Mouse (Mus musculus) midbrain, embryonic 14.5 days (tissue): ENCODE results near the gene Gtpbp8. TPM values are rescaled to one million over a fixed set of nuclear protein-coding genes. Genes with fewer than 3 reads are reported as not detected.

ENCODE experiments used
- ATAC-seq: fragments of 200-750 bp; cut with Nextera tagmentation; 2 replicates; pipeline ENCODE4 v1.8.0; 2017; ENCODE audit warnings: moderate number of reproducible peaks, moderate library complexity; ENCODE audit not compliant: low FRiP score, low TSS enrichment
- DNase-seq: peaks from one replicate; pipeline ENCODE4 v3.0.0-alpha.2; 2015
- H3K27ac ChIP-seq: fragments of 300-500 bp; sonication (generic); replicated peaks from 2 replicates; pipeline ENCODE4 v1.5.1; 2014; ENCODE audit warnings: mild to moderate bottlenecking, low read depth, low read length, moderate library complexity
- H3K27me3 ChIP-seq: fragments of 300-500 bp; sonication (generic); 2 replicates; pipeline ENCODE4 v1.6.1; 2014; ENCODE audit warnings: low read length, control low read depth, mixed read lengths; ENCODE audit not compliant: control insufficient read depth, insufficient read depth
- H3K36me3 ChIP-seq: fragments of 300-500 bp; sonication (generic); 2 replicates; pipeline ENCODE4 v1.6.1; 2014; ENCODE audit warnings: low read length, control low read depth; ENCODE audit not compliant: control insufficient read depth, insufficient read depth
- H3K4me1 ChIP-seq: fragments of 300-500 bp; sonication (generic); 2 replicates; pipeline ENCODE4 v1.6.1; 2014; ENCODE audit warnings: mild to moderate bottlenecking, antibody characterized with exemption, low read length, control low read depth; ENCODE audit not compliant: control insufficient read depth, insufficient read depth
- H3K4me2 ChIP-seq: fragments of 300-500 bp; sonication (generic); 2 replicates; pipeline ENCODE4 v1.6.1; 2014; ENCODE audit warnings: mild to moderate bottlenecking, low read length, moderate library complexity
- H3K4me3 ChIP-seq: fragments of 300-500 bp; sonication (generic); replicated peaks from 2 replicates; pipeline ENCODE4 v1.5.1; 2014; ENCODE audit warnings: low read depth, low read length
- H3K9ac ChIP-seq: fragments of 300-500 bp; sonication (generic); replicated peaks from 2 replicates; pipeline ENCODE4 v1.6.1; 2014; ENCODE audit warnings: mild to moderate bottlenecking, low read length, moderate library complexity
- H3K9me3 ChIP-seq: fragments of 300-500 bp; sonication (generic); 2 replicates; pipeline ENCODE4 v1.6.1; 2016; ENCODE audit warnings: low read length, control low read depth, mixed read lengths; ENCODE audit not compliant: control insufficient read depth
- WGBS: fragments of 180-500 bp; shearing (Covaris S2); extraction: QIAGEN DNeasy Blood & Tissue Kit; methylation state at CpG from one replicate; pipeline ENCODE4 v1.1.7; 2014; 5-methylcytosine and 5-hydroxymethylcytosine counted together
- polyA plus RNA-seq: library from polyadenylated mRNA; unstranded; fragments of >200 nt; fragmentation: Nextera tagmentation; extraction: Ambion mirVana; gene quantifications from 2 replicates; pipeline ENCODE4 v1.2.1, GENCODE M21; 2014

The Gtpbp8 gene
- polyA plus RNA-seq, 1 experiment from 2014 or later: 50.5 TPM

GRCm38 (mm10) chr16:44688507-44688906 lies 57.7 kb downstream of the Gtpbp8 start:
- WGBS: 0% methylated on average over 4 of the region's 4 CpGs
- Histone ChIP-seq H3K9me3 (no peaks in the 10 kb centered on the region), H3K4me3 (no peak overlapping the region), H3K27me3 (no peaks in the 10 kb centered on the region), H3K4me2 (peak overlapping the region; percentile 52), H3K36me3 (no peaks in the 10 kb centered on the region), H3K4me1 (peaks cover 23% of the 10 kb centered on the region), H3K27ac (peak overlapping the region; percentile 55; the same call in 1 of the 2 replicates), H3K9ac (no peak overlapping the region)
- DNase-seq (no peak), ATAC-seq (no peak)

GRCm38 (mm10) chr16:44687719-44688420 lies 58.3 kb downstream of the Gtpbp8 start:
- peaks cover 23% of the 10 kb centered on the region for H3K4me1 ChIP-seq
- H3K9me3 ChIP-seq: peaks cover 1% of the 10 kb centered on the region; the same call in 1 of the 2 replicates
- DNase-seq: peak; percentile 68
- H3K4me2 ChIP-seq: peak overlapping the region; percentile 52
- H3K27me3 ChIP-seq: no peaks in the 10 kb centered on the region
- WGBS: under 1% methylated on average over 18 of the region's 18 CpGs
- H3K36me3 ChIP-seq: no peaks in the 10 kb centered on the region
- peak overlapping the region; percentile 10; the same call in 1 of the 2 replicates for H3K4me3 ChIP-seq
- H3K27ac ChIP-seq: peak overlapping the region; percentile 55
- peak overlapping the region; percentile 30; the same call in 1 of the 2 replicates for H3K9ac ChIP-seq
- no peak; the same call in 1 of the 2 replicates for ATAC-seq

GRCm38 (mm10) chr16:44686991-44687718 lies 59.0 kb downstream of the Gtpbp8 start:
- H3K36me3 ChIP-seq: no peaks in the 10 kb centered on the region
- peaks cover 23% of the 10 kb centered on the region for H3K4me1 ChIP-seq
- peak; percentile 92 for ATAC-seq
- H3K9ac ChIP-seq: peak overlapping the region; percentile 30; the same call in 1 of the 2 replicates
- DNase-seq: peak; percentile 74
- H3K4me3 ChIP-seq: peak overlapping the region; percentile 10; the same call in 1 of the 2 replicates
- peak overlapping the region; percentile 52 for H3K4me2 ChIP-seq
- WGBS: 9% methylated on average over 20 of the region's 20 CpGs
- peaks cover 8% of the 10 kb centered on the region for H3K9me3 ChIP-seq
- peak overlapping the region; percentile 55 for H3K27ac ChIP-seq
- H3K27me3 ChIP-seq: no peaks in the 10 kb centered on the region

Other genes with a start within 250 kb of the Gtpbp8 start
- 14.1 and 22.6 TPM in 2 replicates for gene Boc, start 187.5 kb downstream of the Gtpbp8 start, polyA plus RNA-seq
- gene Nepro, start 22.1 kb downstream of the Gtpbp8 start, polyA plus RNA-seq: 3.8 and 5.7 TPM in 2 replicates
- 0.61 TPM in 1 of 2 replicates, not detected in the other for gene Cd200r1, start 19.4 kb upstream of the Gtpbp8 start, polyA plus RNA-seq
- gene Cd200r4, start 65.4 kb upstream of the Gtpbp8 start, polyA plus RNA-seq: 0.12 TPM in 1 of 2 replicates, not detected in the other
- not detected in 2 replicates for gene Cd200r2, start 120.7 kb upstream of the Gtpbp8 start, polyA plus RNA-seq
- gene Cd200r3, start 197.3 kb upstream of the Gtpbp8 start, polyA plus RNA-seq: not detected in 2 replicates